Mouse (Mus musculus): ENCODE results near the gene Slc8a1. TPM values are rescaled to one million over a fixed set of nuclear protein-coding genes. Genes with fewer than 3 reads are reported as not detected.

Gene Slc8a1
- polyA plus RNA-seq, 1 experiment: 3.2 TPM

GRCm38 (mm10) chr17:81546525-81546924, 191.7 kb downstream of the Slc8a1 start:
- Histone ChIP-seq H3K4me3 (replicated peaks; ENCODE audit: control insufficient read depth, low read depth, low read length) (no peak overlapping the region), H3K4me1 (ENCODE audit: control insufficient read depth, insufficient read depth, low read length) (no peaks in the 10 kb centered on the region), H3K27ac (ENCODE audit: control insufficient read depth, insufficient read depth, low read depth, low read length, poor library complexity) (no peak overlapping the region)
- TF ChIP-seq CTCF (IDR thresholded peaks at IDR 0.05; ENCODE audit: control insufficient read depth, insufficient read depth, low read length) (no peak), POLR2A (IDR thresholded peaks at IDR 0.05; ENCODE audit: borderline replicate concordance, control insufficient read depth, low read depth, low read length) (no peak)
- 90% methylated on average over 6 of the region's 6 CpGs for whole genome bisulfite sequencing

GRCm38 (mm10) chr17:81546012-81546411, 192.2 kb downstream of the Slc8a1 start:
- TF ChIP-seq CTCF (IDR thresholded peaks at IDR 0.05; ENCODE audit: control insufficient read depth, insufficient read depth, low read length) (no peak), POLR2A (IDR thresholded peaks at IDR 0.05; ENCODE audit: borderline replicate concordance, control insufficient read depth, low read depth, low read length) (no peak)
- Histone ChIP-seq H3K4me3 (replicated peaks; ENCODE audit: control insufficient read depth, low read depth, low read length) (no peak overlapping the region), H3K4me1 (ENCODE audit: control insufficient read depth, insufficient read depth, low read length) (no peaks in the 10 kb centered on the region), H3K27ac (ENCODE audit: control insufficient read depth, insufficient read depth, low read depth, low read length, poor library complexity) (no peak overlapping the region)
- WGBS: 90% methylated on average over 5 of the region's 5 CpGs

GRCm38 (mm10) chr17:81544926-81545325, 193.3 kb downstream of the Slc8a1 start:
- Histone ChIP-seq H3K27ac (ENCODE audit: control insufficient read depth, insufficient read depth, low read depth, low read length, poor library complexity) (no peak overlapping the region), H3K4me3 (replicated peaks; ENCODE audit: control insufficient read depth, low read depth, low read length) (no peak overlapping the region), H3K4me1 (ENCODE audit: control insufficient read depth, insufficient read depth, low read length) (no peaks in the 10 kb centered on the region)
- WGBS: 84% methylated on average over 3 of the region's 3 CpGs
- no peak for TF ChIP-seq CTCF (IDR thresholded peaks at IDR 0.05; ENCODE audit: control insufficient read depth, insufficient read depth, low read length)
- TF ChIP-seq POLR2A (IDR thresholded peaks at IDR 0.05; ENCODE audit: borderline replicate concordance, control insufficient read depth, low read depth, low read length): no peak

GRCm38 (mm10) chr17:81542313-81543185, 195.6 kb downstream of the Slc8a1 start:
- Histone ChIP-seq H3K4me3 (replicated peaks; ENCODE audit: control insufficient read depth, low read depth, low read length) (no peak overlapping the region), H3K4me1 (ENCODE audit: control insufficient read depth, insufficient read depth, low read length) (no peaks in the 10 kb centered on the region), H3K27ac (ENCODE audit: control insufficient read depth, insufficient read depth, low read depth, low read length, poor library complexity) (no peak overlapping the region)
- no peak for TF ChIP-seq POLR2A (IDR thresholded peaks at IDR 0.05; ENCODE audit: borderline replicate concordance, control insufficient read depth, low read depth, low read length)
- TF ChIP-seq CTCF (IDR thresholded peaks at IDR 0.05; ENCODE audit: control insufficient read depth, insufficient read depth, low read length): no peak
- WGBS: 83% methylated on average over 12 of the region's 12 CpGs

GRCm38 (mm10) chr17:81538163-81539160, 199.7 kb downstream of the Slc8a1 start:
- TF ChIP-seq POLR2A (IDR thresholded peaks at IDR 0.05; ENCODE audit: borderline replicate concordance, control insufficient read depth, low read depth, low read length) (no peak), CTCF (IDR thresholded peaks at IDR 0.05; ENCODE audit: control insufficient read depth, insufficient read depth, low read length) (no peak)
- Histone ChIP-seq H3K4me3 (replicated peaks; ENCODE audit: control insufficient read depth, low read depth, low read length) (no peak overlapping the region), H3K27ac (ENCODE audit: control insufficient read depth, insufficient read depth, low read depth, low read length, poor library complexity) (no peak overlapping the region), H3K4me1 (ENCODE audit: control insufficient read depth, insufficient read depth, low read length) (no peaks in the 10 kb centered on the region)
- 54% methylated on average over 9 of the region's 9 CpGs for WGBS

- H3K4me1 ChIP-seq (ENCODE audit: control insufficient read depth, insufficient read depth, low read length): no peaks in the 10 kb centered on the region
- H3K4me3 ChIP-seq (replicated peaks; ENCODE audit: control insufficient read depth, low read depth, low read length): no peak overlapping the region
- no peak for TF ChIP-seq POLR2A (IDR thresholded peaks at IDR 0.05; ENCODE audit: borderline replicate concordance, control insufficient read depth, low read depth, low read length)
- no peak for TF ChIP-seq CTCF (IDR thresholded peaks at IDR 0.05; ENCODE audit: control insufficient read depth, insufficient read depth, low read length)
- H3K27ac ChIP-seq (ENCODE audit: control insufficient read depth, insufficient read depth, low read depth, low read length, poor library complexity): no peak overlapping the region
- 16% methylated on average over 3 of the region's 3 CpGs for WGBS
These were observed 202.1 kb downstream of the Slc8a1 start for GRCm38 (mm10) chr17:81536093-81536492.

- 92% methylated on average over 2 of the region's 2 CpGs for WGBS
- TF ChIP-seq POLR2A (IDR thresholded peaks at IDR 0.05; ENCODE audit: borderline replicate concordance, control insufficient read depth, low read depth, low read length): no peak
- no peak for TF ChIP-seq CTCF (IDR thresholded peaks at IDR 0.05; ENCODE audit: control insufficient read depth, insufficient read depth, low read length)
- H3K4me1 ChIP-seq (ENCODE audit: control insufficient read depth, insufficient read depth, low read length): no peaks in the 10 kb centered on the region
These were observed 208.3 kb downstream of the Slc8a1 start for GRCm38 (mm10) chr17:81529849-81530248.

GRCm38 (mm10) chr17:81528940-81529339, 209.2 kb downstream of the Slc8a1 start:
- H3K4me3 ChIP-seq (replicated peaks; ENCODE audit: control insufficient read depth, low read depth, low read length): no peak overlapping the region
- TF ChIP-seq POLR2A (IDR thresholded peaks at IDR 0.05; ENCODE audit: borderline replicate concordance, control insufficient read depth, low read depth, low read length) (no peak), CTCF (IDR thresholded peaks at IDR 0.05; ENCODE audit: control insufficient read depth, insufficient read depth, low read length) (no peak)
- WGBS: 87% methylated on average over 4 of the region's 4 CpGs
- H3K4me1 ChIP-seq (ENCODE audit: control insufficient read depth, insufficient read depth, low read length): no peaks in the 10 kb centered on the region
- H3K27ac ChIP-seq (ENCODE audit: control insufficient read depth, insufficient read depth, low read depth, low read length, poor library complexity): no peak overlapping the region

More at GRCm38 (mm10) chr17:81529849-81530248, 208.3 kb downstream of the Slc8a1 start:
- no peak overlapping the region for H3K27ac ChIP-seq (ENCODE audit: control insufficient read depth, insufficient read depth, low read depth, low read length, poor library complexity)
- H3K4me3 ChIP-seq (replicated peaks; ENCODE audit: control insufficient read depth, low read depth, low read length): no peak overlapping the region

Measured in bone marrow, adult 2 months (tissue).